Mouse (Mus musculus) hematopoietic multipotent progenitor cell, adult 10-12 weeks (in vitro differentiated cells): ENCODE measurements around the gene Epb41l3. TPM values are rescaled to one million over a fixed set of nuclear protein-coding genes. Genes with fewer than 3 reads are reported as not detected.

Source experiments
- polyA plus RNA-seq: library from polyadenylated mRNA; stranded (reverse); fragments of >175 nt; gene quantifications from 2 replicates; pipeline ENCODE4 v1.2.3, GENCODE M21; 2012; ENCODE audit warnings: low replicate concordance

Epb41l3 gene
- 7.1 and 17.3 TPM in 2 replicates for polyA plus RNA-seq

GRCm38 (mm10) chr17:69075501-69076237 lies at the start of gene Epb41l3:
Gene Epb41l3, plus strand, starts transcription at chr17:69075683.

Other genes with a start within 250 kb of the Epb41l3 start
- gene Tmem200c, start 249.1 kb upstream of the Epb41l3 start, polyA plus RNA-seq = 0.03 TPM in 1 of 2 replicates, not detected in the other